Mouse (Mus musculus): ENCODE results near the gene Olfr748.
"Not testable (repeated sequence)": the region's sequence is repeated elsewhere in the genome, so short reads cannot be mapped to it uniquely, and the experiment has no call there.

The Olfr748 gene

DNA sequence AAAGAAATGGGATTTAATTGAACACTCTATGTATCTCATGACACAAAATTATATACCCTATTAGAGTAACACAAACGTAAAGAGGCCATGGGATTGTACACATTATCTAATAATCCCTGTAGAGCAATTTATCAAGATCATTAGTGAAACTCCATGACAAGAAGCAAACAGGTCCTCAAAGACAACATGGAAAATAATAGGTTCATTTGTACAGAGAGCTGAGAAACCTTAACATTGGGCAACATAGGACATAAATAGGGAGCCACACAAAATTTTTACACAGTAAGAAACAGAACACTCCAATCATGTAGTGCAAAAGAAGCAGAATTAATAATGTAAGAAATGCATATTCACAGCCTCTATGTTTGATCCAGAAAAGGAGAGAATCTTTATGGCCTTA, at the start of gene Olfr748:
Olfr748 (plus strand) TSS at position 301 of the 400 bp plus-strand sequence.
- in situ Hi-C loops (cut with MboI; ENCODE audit: low pct_unique_long_range_greater_than_20kb in 1 of 2, low sequenced_read_pairs in 2 of 2, unreplicated experiment in 1 of 2) = no loop called here

DNA sequence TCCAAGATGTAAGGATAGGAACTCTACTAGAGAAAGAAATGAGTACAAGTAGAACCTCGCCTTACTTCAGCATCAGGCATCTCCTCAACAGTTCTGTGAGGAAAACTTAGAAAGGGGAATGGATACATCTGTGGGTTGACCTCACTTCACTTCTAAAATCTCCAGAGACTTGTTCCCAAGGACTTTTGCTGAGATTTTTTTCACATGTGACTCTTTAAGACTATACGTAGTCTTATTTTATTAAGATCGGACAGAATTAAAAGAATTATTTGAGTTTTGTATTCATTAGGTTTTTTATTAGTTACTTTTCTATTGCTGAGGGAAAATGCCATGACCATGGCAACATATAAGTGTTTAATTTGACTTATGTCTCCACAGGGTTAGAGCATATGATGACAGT, 14.1 kb upstream of the Olfr748 start, which contains the start of gene Olfr747:
Olfr747 (minus strand) TSS at position 101 of the 400 bp plus-strand sequence.
- in situ Hi-C loops (cut with MboI; ENCODE audit: low pct_unique_long_range_greater_than_20kb in 1 of 2, low sequenced_read_pairs in 2 of 2, unreplicated experiment in 1 of 2) = no loop called here

DNA sequence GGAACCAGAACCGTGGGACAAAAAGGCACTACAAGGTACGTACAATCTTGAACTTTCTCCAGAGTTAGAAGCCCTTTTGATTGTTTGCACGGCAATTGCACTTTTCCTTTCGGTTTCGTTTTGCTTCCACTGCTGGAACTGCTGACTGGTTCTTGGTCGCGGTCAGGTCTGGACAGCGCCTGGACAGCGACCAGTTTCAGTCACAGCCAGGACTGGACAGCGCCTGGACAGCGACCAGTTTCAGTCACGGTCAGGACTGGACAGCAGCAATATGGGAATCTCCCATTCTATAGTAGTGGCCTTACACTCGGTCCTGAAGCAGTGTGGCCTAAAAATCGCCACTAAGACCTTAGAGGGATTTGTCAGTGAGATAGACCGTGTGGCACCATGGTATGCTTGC, 12.7 kb downstream of the Olfr748 start:
- in situ Hi-C loops (cut with MboI; ENCODE audit: low pct_unique_long_range_greater_than_20kb in 1 of 2, low sequenced_read_pairs in 2 of 2, unreplicated experiment in 1 of 2) = not testable (repeated sequence)

DNA sequence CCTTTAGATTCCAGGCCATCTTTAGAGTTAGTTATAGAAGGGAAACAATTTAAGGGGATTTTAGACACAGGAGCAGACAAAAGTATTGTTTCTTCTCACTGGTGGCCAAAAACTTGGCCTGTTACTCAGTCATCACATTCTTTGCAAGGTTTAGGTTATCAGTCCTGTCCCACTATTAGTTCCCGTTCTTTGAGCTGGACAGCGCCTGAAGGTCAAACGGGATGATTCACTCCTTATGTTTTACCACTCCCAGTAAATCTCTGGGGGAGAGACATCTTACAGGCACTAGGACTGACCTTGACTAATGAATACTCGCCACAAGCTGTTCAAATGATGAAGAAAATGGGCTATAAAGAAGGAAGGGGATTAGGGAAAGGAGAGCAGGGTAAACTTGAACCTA, 15.2 kb downstream of the Olfr748 start:
- in situ Hi-C loops (cut with MboI; ENCODE audit: low pct_unique_long_range_greater_than_20kb in 1 of 2, low sequenced_read_pairs in 2 of 2, unreplicated experiment in 1 of 2) = not testable (repeated sequence)

DNA sequence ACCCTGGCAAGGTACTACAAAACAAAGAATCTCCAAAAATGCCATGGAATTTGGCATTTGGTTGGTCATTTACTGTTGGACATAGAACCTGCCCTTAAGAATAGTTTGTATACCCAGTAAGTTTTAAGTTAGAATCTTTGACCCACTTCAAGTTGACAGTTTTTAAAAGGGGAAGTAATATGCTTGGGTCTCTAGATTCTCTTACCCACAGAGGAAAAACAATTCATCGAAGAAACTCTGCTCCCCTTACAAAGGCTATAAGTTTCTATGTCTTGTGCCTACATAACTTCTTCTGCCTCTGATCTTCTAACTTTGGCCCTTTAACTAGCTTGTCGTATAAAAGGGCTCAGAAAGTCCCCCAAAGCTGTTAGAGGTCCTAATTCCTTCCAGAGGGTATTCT, 33.2 kb downstream of the Olfr748 start:
- in situ Hi-C loops (cut with MboI; ENCODE audit: low pct_unique_long_range_greater_than_20kb in 1 of 2, low sequenced_read_pairs in 2 of 2, unreplicated experiment in 1 of 2) = no loop called here

DNA sequence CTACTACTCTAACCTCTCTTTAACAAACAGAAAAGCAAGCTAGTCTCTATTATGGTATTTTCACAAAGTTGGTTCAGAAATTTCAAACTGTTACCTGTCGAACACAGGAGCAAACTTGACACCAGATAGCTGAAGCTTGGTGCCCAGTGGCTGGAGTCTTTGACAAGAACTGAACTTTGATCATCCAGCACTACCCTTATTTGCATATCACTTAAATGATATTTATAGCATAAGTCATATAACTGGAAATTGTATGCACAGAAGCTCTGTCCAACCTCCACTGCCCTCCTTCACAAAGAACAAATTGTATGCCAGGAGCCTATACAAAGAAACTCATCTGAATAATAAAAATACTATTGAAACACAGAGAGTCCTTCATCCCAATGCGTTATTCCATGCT, 34.4 kb downstream of the Olfr748 start:
- in situ Hi-C loops (cut with MboI; ENCODE audit: low pct_unique_long_range_greater_than_20kb in 1 of 2, low sequenced_read_pairs in 2 of 2, unreplicated experiment in 1 of 2) = no loop called here

DNA sequence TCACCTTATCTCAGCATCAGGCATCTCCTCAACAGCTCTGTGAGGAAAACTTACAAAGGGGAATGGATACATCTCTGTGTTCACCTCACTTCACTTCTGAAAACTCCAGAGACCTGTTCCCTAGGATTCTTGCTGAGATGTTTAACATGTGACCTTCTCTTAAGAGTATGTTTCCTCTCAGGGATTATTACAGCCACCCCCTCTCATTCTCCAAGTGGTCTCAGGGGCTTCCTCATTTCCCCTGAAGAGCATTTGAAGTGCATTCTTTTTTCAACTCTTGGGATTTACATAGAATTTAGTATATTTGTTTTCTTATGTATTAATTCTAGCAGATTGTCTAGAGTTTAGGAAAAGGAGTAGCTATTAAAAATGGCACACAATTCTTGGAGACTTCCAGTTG, 37.8 kb downstream of the Olfr748 start, which contains the start of gene Olfr749:
Olfr749 (minus strand) TSS at position 101 of the 400 bp plus-strand sequence.
- in situ Hi-C loops (cut with MboI; ENCODE audit: low pct_unique_long_range_greater_than_20kb in 1 of 2, low sequenced_read_pairs in 2 of 2, unreplicated experiment in 1 of 2) = no loop called here

DNA sequence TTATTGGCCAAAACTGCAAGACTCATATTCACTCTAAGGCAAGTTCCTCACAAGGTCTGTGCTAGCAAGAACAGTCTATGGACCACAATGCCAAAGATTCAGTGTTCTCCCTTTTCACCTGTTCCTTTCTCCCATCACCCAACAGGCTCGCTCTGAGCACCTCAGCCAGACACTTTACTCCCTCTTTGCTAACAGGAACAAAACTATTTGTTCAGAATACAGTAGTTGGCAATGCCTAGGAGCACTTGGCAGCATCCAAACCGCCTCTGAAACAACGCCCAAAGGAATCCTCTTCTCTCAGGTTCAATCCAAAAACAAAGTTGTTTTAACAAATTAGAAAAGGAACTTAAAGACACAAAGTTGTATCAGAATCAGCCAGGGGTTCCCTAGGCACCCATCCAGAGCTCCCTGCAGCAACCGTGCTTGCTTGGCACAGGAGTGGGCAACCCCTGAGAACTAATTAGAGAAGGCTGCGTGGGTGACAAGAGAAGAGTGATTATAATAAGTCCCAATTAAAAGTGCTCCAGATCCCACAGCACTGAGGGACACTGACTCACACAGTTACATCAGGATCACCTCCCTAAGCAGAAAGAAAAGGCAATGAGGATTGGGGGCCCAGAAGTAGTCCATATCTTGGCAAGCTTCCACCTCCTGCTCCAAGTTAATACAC, 51.4 kb downstream of the Olfr748 start:
- in situ Hi-C loops (cut with MboI; ENCODE audit: low pct_unique_long_range_greater_than_20kb in 1 of 2, low sequenced_read_pairs in 2 of 2, unreplicated experiment in 1 of 2) = loop anchor here in 1 of 2 experiments (25.0 kb wide), 2 partner anchors 396 to 896 kb away; partner anchors contain the start of gene Tlr11
